Mouse (Mus musculus) heart, adult 9 months (tissue): ENCODE measurements at regions not wholly inside any gene's neighbourhood (a gene's known extent, or its start where the extent isn't known, plus 50 kb on each side); places are given as distances from the start of the nearest gene placed in this dataset.

Experiments
- DNase-seq, 2 experiments: peaks; one replicate each; pipeline ENCODE4 v3.0.0; 2022; ENCODE audit warnings: low spot score in 2 of 2

DNA sequence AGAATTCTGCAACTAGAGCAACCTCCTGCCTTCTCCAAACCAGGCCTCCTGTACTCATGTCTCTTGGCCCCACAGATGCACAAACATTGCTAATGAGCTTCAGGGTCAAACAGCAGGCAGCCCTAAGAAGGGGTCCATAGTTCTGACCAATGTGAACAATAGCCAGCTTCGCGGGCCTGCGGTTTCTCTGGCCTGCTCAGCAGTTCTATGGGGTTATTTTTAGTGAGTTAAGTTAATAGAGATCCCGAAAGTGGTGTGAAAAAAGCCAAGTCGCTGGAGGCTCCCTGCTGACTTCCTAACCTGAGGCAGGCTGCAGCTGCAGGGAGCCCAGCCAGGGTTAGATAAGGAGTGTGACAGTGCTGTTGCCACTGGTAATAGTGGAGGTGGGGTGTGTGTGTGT is 106.6 kb downstream of the Pdcd6ip start:
- DNase-seq: no peak

DNA sequence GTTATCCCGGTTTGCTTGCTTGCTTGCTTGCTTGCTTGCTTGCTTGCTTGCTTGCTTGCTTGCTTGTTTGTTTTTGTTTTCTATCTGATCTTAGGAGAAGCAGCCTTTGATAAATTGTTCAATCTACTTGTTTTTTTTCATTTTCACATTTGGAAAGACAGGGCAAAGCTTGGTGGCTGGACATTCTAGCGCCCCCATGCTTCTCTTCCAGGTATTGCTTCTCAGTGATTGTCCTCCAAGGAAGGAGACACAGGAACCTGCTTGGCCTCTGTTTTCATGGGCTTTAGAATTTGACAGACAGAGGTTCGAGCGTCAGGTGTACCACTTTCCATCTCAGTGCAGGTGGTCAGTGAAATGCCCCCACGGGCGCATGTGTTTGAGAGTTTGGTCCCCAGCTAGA is 120.8 kb downstream of the Pdcd6ip start:
- no peak for DNase-seq

DNA sequence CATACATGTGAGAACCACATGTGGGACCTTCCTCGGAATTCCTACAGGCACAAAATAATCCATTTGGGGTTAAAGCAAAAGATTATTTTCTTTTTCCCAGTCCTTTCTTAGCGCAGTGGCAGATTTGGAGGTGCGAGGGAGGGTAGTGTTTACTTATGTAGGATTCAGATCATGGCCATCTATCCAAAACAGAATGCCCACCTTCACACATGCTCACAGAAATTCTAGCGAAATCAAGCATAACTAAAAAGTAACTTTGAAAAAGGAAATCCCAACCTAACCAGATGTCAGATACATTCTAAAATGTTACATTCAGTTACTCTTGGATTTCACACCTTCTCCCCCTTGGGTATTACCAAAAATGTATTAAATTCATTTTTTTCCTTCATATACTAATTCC is 121.6 kb downstream of the Pdcd6ip start:
- DNase-seq: no peak

DNA sequence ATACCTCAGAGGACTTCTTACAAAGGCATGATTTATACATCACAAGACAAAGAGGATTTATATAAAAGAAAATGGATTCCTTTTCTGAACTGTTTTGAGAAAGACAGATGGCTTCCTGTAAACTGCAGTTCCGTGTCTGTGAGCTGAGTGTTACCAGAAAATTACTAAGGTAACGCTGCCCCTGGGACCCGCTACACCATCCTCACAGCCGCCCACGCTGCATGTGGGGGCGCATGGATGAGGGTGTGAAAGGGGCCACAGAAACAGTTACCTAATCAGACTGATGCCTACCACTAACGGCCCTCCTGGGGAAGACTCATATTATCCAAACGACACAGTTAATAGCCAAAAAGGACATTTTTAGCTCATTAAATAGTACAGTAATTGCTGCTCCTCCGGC is 129.8 kb downstream of the Pdcd6ip start:
- no peak for DNase-seq

DNA sequence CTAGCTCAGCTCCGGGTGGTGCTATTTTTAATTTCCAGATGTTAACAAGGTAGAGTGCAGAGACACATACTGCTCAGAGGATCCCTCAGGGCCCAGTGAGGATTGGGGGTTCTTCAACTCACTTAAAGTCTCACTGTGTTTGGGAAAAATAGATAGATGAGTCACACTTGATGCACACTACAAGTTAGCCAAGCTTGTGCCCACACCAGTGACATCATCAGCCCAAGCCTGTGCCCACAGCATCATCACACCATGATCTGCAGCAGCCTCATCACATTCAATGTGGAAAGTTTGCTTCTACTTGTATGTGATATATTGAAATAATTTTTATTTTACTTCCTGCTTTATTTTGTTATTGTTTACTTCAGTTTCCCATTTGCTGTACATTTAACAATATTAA is 139.2 kb downstream of the Pdcd6ip start:
- DNase-seq: no peak

DNA sequence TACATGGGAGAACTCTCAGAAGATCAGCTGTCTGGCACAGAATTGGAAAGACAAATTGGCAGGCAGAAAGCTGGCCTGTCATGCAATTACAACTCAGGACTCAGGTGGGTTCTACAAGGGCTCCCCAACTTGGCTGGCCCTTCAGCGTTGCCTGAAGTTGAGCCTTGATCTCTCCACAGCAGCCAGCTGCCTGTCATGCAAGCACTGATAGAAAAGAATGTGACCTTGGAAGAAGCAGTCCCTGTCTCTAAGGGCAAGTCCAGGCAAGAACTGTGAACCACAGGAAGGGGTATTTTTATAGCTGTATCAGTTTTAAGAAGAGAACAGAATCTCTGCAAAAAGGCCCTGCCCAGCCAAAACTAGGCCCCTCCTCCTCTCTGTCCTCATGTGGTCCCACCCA is 140.4 kb downstream of the Pdcd6ip start:
- DNase-seq: peak in 1 of 2 experiments; percentile 2

DNA sequence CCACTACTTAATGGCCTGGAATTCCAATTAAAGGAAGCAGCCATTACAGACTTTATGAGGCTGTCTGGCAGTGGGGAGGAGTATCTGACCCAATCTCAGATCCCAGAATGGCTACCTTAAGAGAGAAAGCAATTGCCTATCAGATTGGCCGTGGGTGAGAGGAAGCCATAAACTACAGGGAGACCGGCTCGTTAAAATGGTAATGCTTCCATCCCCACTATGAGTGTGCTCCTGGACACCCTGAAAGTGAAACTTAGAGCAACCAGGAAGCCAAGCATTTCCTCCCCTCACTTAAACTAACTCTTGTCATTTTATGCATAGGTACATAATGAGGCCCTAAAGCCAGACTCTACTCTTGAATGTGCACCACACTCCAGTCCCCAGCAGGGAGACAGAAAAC is 141.4 kb downstream of the Pdcd6ip start:
- DNase-seq: no peak

DNA sequence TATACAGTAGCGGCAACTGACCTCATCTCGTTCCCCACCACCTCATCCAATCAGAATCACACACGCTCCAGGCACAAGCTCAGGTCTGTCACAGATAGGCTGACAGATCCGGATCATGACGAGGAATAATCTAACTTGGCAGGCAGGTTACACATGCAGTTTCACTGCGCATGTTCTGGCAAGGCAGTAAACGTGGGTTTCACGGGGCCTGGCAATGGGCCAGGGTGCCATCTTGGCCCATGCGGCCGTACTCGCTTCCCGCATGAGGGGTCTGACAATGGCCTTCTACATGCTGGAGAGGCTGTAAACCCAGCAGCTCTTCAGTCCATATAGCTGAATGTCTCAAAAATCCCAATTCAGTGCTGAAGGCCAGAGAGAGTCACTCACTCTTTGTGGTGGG is 154.1 kb downstream of the Pdcd6ip start:
- DNase-seq: no peak

DNA sequence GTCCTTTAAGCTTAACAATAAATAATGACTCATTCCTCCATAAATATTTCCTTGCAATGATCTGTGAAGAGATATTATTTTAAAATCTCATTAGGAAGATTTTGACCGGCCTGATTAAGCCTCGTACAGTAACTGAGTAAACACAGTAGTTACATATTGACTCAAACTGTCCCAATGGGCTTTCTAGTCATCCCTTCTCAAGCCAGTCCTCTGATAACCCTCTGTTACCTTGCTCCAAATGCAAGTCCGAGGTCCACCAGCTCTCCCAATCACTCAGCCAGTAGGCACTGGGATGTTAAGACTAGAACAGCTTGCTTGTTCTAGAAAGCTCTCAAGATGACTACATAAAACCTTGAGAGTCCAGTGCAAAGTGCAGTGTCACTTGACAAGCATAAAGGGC is 160.6 kb downstream of the Pdcd6ip start:
- no peak for DNase-seq

DNA sequence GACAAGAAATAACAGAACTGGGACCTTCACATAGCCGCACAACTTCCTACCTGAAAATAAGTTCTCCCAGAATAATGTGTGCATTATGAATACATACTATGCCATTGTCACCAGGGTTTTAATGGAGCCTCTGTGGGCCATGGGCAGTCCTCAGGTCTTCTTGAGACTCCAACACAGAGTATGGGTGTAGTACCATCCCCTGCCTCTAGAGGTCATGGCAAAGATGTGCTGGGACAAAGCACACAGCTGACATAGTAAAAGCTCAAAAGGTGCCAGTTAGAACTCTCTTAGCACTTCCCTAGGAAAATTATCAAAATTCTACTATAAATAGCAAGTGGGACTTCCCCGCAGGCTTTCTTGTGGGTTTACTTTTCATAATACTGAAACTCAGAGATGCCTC is 179.5 kb downstream of the Pdcd6ip start:
- DNase-seq: no peak

DNA sequence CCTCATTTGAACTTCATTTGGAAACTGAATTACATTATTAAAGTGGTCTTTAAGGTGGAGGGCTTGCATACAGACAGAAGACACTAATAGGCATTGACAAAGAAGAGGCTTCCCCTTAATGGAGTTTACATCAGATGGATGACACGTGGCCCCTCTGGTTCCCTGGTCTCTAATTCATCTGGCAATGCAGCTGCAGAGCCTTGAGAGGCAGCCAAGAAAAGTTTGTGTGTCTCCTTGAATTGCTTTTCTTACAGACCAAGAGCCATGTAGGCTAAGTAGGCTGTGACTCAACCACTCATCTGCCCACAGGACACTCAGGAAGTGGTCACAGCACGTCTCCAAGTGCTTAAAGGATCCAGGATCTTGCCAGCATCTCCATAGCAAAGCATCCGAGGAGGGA is 183.8 kb downstream of the Pdcd6ip start:
- DNase-seq: no peak

DNA sequence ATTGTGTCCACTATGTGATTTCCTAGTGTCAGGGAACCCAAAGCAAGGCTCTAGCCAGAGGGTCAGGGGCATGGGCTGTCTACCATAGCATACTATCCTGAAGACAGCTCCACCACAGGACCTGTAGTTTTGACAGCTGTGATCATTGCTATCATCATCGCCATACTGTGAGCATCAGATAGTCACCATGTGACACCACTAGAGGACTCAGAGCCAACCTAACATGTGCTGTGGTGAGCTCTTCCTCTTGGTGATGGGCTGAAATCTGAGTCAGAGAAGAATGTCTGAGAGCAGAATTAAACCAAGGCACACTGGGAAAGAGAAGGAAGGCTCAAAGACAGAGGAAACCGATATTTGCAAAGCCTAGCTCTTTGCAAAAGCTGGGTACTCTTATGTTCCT is 184.9 kb downstream of the Pdcd6ip start:
- DNase-seq: no peak

DNA sequence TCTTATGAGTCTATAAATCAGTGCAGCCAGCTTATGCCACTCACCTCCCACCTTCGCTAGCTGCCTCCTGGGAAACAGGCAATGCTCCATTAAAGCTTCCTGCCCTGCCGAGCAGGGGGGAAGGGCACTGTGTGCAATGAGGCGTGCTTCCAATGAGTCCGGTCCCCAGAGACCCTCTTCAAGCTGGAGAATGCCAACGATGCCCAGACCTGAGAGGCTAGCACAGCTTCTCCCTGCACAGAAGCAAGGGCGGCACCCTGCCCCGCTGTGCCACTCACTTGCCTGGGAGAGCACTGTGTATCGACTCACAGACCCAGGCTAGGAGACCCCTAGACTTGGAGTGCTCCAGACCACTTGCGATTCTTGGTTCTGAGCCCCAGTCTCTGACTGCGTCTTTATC is 188.3 kb downstream of the Pdcd6ip start:
- no peak for DNase-seq

DNA sequence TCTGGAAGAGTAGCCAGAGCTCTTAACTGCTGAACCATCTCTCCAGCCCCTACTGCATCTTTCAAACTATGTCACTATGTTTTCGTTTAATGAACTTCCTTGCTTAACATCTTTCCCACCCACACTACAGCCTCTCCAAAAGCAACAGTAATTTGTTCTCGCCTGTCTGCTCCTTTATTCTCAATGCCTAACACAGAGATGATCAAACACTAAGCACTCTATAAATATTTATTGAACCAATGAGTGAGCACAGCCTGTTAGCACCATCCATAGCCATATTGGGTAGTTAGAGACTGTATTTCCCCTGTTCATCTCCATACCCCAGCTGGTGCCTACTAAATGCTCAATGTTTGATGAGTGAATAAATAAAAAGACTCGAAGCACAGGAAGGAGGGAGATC is 189.6 kb downstream of the Pdcd6ip start:
- DNase-seq: no peak

DNA sequence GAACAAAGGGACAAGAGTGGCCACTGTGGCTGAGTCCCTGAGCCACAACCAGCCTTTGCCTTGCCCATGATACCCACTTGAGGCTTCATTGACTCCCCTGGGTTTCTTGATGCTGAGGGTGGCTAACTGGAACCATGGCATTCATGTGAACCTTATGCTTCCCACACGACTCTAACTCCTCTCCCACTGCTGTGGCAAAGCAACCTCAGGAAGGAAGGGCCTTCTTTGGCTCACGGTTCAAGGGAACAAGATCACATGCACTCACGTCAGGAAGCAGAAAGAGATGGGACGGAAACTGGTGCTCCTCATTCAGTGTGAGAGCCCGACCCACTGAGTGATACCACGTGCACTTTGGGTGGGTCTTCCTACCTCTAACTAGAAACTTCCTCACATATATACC is 190.3 kb downstream of the Pdcd6ip start:
- no peak for DNase-seq

DNA sequence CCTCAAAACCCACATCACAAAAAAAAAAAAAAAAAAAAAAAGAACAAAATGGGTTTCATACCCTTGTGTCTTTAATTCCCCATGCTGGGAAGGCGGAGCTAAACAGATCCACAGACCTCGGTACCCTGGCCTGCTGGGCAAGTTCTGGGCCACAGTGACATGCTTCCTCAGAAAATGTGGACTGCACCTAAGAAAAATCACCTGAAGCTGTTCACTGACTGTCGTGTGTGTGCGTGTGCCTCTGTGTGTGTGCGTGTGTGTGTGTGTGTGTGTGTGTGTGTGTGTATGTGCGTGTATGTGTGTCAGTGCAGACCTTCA is 192.4 kb downstream of the Pdcd6ip start:
- DNase-seq: no peak

DNA sequence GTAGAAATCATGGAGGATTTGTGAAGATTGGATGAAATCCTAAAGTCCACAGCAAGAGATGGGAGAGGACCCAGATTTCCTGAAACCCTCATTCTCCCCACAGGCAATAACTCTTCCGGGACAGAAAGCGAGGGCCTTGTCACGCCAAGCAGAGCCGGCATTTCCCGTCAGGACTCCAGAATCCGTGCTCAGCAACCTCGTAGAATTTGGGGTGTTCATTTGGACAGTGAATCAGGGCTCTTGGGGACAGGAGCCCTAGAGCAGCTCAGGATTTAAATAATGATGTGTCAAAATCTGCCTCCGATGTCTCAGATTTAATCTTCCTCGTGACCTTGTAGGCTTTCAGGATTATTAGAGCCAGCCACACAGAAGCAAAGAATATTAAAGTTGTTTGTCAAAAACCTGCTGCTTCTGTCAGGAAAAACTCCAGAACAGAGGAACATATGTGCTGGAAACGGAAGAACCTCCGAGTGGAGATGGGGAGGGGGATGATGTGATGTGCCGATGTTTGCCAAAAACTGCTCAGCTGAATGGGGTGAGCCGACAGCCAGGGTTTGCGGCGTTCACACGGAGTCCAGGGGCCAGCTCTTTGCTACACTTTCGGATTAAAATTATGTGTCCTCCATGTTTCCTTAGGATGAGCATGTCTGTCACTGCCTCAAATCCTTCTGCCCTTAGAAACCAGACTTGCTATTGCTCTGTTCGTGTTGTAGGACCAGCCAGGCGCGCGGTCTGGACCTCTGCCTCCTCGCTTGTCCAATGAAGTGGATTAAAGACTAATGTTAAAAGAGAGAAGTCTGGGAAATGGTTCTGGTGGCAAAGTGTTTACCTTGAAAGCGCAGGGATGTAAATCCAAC is 193.0 kb downstream of the Pdcd6ip start:
- no peak for DNase-seq

DNA sequence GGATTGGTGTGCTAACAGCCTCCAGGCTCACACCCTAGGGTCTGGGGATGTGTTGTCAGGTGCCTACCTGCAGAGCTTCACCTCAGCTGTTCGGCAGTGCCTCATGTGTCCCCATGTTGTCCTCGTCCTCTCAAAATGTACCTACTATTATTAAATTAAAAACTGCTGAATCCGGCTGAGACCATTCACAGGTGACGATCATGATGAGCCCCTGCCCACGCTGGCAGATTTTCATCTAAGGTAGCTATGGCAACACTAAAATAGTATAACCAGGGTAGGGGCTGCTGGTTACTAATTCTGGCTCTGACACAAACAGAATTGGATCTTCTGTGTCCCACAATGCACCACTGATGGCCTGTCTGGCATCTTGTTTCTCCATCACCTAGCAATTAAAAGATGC is 196.8 kb downstream of the Pdcd6ip start:
- no peak for DNase-seq

DNA sequence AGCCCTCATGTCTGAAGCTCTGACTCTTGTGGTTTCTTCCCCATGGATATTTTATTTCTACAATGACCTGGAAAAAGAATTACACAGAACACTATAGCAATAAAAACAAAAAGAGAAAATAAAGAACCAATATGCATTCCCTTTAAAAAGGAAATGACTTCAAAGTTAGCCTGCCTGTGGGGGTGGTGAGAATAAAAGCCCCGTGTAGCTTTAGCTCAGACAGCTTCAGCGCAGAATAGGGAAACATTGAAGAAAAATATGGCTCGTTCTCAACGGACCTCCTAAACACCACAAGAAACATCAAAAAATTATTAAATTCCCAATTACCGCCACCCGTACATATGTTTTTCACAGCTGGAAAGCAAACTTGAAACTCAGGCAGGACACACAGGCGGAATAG is 198.7 kb downstream of the Pdcd6ip start:
- DNase-seq: no peak

DNA sequence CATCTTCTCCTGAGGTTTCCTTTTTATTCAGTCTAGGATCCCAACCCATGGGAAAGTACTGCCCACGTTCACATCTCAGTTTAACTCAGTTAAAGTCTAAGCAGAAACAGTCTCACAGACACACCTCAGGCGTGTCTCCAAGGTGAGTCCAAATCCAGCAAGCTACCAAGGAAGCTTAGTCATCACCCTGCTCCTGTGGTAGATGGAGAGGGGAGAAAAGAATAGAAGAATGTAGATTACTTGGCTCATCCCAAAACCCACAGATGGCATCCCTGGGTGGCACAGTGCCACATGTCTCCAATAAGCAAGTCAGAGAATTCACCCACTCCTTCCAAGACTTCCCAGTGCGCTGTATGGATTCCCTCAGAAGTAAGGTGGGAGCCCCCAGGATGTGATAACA is 199.2 kb downstream of the Pdcd6ip start:
- no peak for DNase-seq

DNA sequence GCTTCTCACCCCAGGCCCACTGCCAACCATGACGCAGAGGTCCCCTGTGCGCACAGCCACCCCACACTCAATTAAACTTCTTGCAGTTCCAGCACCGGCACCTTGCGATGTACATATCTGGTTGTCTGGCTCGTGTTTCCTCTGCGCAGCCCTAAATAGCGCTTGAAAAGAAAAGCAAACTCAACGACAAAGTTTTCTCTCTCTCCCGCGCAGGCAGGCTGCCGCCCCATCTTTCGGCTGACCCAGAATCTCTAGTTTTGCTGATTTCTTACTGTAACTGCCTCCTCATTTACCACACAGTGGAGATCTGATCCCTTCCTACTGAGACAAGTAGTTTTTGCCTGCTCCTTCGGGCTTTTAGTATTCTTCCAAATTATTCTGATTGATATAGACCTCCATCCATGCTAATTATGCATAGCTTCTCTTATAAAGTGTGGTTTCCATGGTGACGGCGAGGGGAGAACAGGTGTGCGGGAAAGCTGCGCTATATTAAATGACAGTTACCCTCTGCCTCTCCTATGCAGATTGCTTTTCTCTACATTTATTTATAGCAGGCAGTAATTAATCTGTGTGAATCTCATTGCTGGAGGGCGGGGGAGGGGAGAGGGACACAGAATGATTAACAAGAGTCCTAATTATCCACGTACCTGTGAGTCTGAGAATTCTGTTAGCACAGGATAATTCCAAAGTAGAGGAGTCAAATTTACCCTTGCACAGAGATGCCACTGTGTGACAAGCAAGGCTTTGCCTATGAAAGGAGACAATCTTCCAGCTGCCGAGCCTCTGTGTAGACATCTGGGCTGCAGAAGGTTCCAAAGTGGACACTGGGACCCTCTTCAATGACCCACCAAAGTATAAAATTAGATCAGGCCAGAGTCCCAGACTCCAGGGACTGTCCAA is 200.2 kb downstream of the Pdcd6ip start:
- no peak for DNase-seq

DNA sequence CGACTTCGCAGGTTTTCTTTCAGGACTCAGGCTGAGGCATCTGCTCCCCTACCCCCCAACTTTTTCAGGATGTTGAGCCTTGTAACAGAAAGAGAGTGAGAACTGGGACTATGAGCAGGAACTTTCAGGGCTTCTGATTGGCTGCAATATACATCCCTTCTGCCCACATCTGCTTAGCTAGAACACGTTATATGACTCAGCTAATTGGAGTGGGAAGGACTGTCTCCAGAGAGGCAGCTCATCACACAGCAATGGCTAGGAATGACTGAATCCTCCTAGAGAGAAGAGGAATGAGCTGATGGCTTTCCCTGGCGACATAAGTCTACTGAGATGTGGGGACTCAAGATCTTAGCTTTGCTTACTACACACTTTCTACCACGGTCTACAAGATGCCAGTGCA is 208.8 kb downstream of the Pdcd6ip start:
- no peak for DNase-seq

DNA sequence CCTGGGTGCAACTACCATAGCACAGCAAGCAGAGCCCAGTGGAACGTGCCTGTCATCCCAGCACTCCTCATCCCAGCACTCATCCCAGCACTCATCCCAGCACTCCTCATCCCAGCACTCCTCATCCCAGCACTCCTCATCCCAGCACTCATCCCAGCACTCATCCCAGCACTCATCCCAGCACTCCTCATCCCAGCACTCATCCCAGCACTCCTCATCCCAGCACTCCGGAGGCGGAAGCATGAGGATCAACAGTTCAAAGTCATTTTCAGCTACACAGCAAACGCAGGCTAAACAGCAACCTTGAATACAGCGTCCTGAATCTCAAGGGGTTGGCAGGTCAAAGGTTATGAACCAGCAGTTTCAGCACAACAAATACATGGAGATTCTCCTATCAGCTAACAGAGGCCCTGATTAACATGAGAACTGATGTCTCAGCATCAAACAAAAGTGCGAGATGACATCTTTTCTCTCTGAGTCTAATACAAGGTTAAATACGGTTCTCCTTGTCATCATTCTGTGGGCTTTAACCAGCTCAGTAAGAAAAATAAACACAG is 211.8 kb downstream of the Pdcd6ip start:
- no peak for DNase-seq
